Mouse (Mus musculus): ENCODE results near the gene Rbck1. TPM values are rescaled to one million over a fixed set of nuclear protein-coding genes. Genes with fewer than 3 reads are reported as not detected.

Gene Rbck1
- polyA plus RNA-seq, 1 experiment from 2014 or later: 107 TPM

GRCm38 (mm10) chr2:152346776-152347465 lies 14.5 kb upstream of the Rbck1 start:
- Histone ChIP-seq H3K9me3 (ENCODE audit: control insufficient read depth, low read length) (no peaks in the 10 kb centered on the region), H3K27ac (ENCODE audit: low read depth, low read length) (no peak overlapping the region), H3K9ac (replicated peaks; ENCODE audit: low read depth, low read length) (no peak overlapping the region), H3K27me3 (ENCODE audit: control insufficient read depth, insufficient read depth, low read length) (no peaks in the 10 kb centered on the region; the same call in 1 of the 2 replicates), H3K4me3 (ENCODE audit: low read depth, low read length) (no peak overlapping the region), H3K4me2 (ENCODE audit: low read depth, low read length) (no peak overlapping the region), H3K36me3 (ENCODE audit: control insufficient read depth, insufficient read depth, low read length) (no peaks in the 10 kb centered on the region), H3K4me1 (ENCODE audit: control insufficient read depth, insufficient read depth, low read length) (peaks cover 5% of the 10 kb centered on the region; the same call in 1 of the 2 replicates)
- 55% methylated on average over 9 of the region's 9 CpGs for WGBS
- no peak for ATAC-seq (ENCODE audit: low read depth)

- WGBS: 67% methylated on average over 6 of the region's 6 CpGs
- H3K36me3 ChIP-seq (ENCODE audit: control insufficient read depth, insufficient read depth, low read length): no peaks in the 10 kb centered on the region
- H3K27ac ChIP-seq (ENCODE audit: low read depth, low read length): no peak overlapping the region
- no peaks in the 10 kb centered on the region for H3K9me3 ChIP-seq (ENCODE audit: control insufficient read depth, low read length)
- H3K9ac ChIP-seq (replicated peaks; ENCODE audit: low read depth, low read length): no peak overlapping the region
- ATAC-seq (ENCODE audit: low read depth): no peak
- no peak overlapping the region for H3K4me3 ChIP-seq (ENCODE audit: low read depth, low read length)
- peaks cover 5% of the 10 kb centered on the region; the same call in 1 of the 2 replicates for H3K4me1 ChIP-seq (ENCODE audit: control insufficient read depth, insufficient read depth, low read length)
- H3K27me3 ChIP-seq (ENCODE audit: control insufficient read depth, insufficient read depth, low read length): no peaks in the 10 kb centered on the region; the same call in 1 of the 2 replicates
- no peak overlapping the region for H3K4me2 ChIP-seq (ENCODE audit: low read depth, low read length)
Observed at GRCm38 (mm10) chr2:152345393-152345792, 12.9 kb upstream of the Rbck1 start.

GRCm38 (mm10) chr2:152344909-152345308 lies 12.5 kb upstream of the Rbck1 start:
- Histone ChIP-seq H3K36me3 (ENCODE audit: control insufficient read depth, insufficient read depth, low read length) (no peaks in the 10 kb centered on the region), H3K9me3 (ENCODE audit: control insufficient read depth, low read length) (no peaks in the 10 kb centered on the region), H3K4me2 (ENCODE audit: low read depth, low read length) (no peak overlapping the region), H3K4me3 (ENCODE audit: low read depth, low read length) (no peak overlapping the region), H3K9ac (replicated peaks; ENCODE audit: low read depth, low read length) (no peak overlapping the region), H3K4me1 (ENCODE audit: control insufficient read depth, insufficient read depth, low read length) (peaks cover 5% of the 10 kb centered on the region; the same call in 1 of the 2 replicates), H3K27ac (ENCODE audit: low read depth, low read length) (no peak overlapping the region), H3K27me3 (ENCODE audit: control insufficient read depth, insufficient read depth, low read length) (no peaks in the 10 kb centered on the region; the same call in 1 of the 2 replicates)
- ATAC-seq (ENCODE audit: low read depth): no peak
- WGBS: 67% methylated on average over 5 of the region's 5 CpGs

- ATAC-seq (ENCODE audit: low read depth): peak; percentile 10; the same call in 1 of the 2 replicates
- H3K4me2 ChIP-seq (ENCODE audit: low read depth, low read length): peak overlapping the region; percentile 92
- 10% methylated on average over 10 of the region's 10 CpGs for WGBS
- peak overlapping the region; percentile 55 for H3K9ac ChIP-seq (replicated peaks; ENCODE audit: low read depth, low read length)
- H3K9me3 ChIP-seq (ENCODE audit: control insufficient read depth, low read length): no peaks in the 10 kb centered on the region
- no peaks in the 10 kb centered on the region; the same call in 1 of the 2 replicates for H3K27me3 ChIP-seq (ENCODE audit: control insufficient read depth, insufficient read depth, low read length)
- H3K4me1 ChIP-seq (ENCODE audit: control insufficient read depth, insufficient read depth, low read length): peaks cover 5% of the 10 kb centered on the region; the same call in 1 of the 2 replicates
- H3K4me3 ChIP-seq (ENCODE audit: low read depth, low read length): peak overlapping the region; percentile 48
- H3K27ac ChIP-seq (ENCODE audit: low read depth, low read length): no peak overlapping the region
- no peaks in the 10 kb centered on the region for H3K36me3 ChIP-seq (ENCODE audit: control insufficient read depth, insufficient read depth, low read length)
Observed at GRCm38 (mm10) chr2:152344361-152344760, 11.9 kb upstream of the Rbck1 start.

GRCm38 (mm10) chr2:152343329-152344213 lies 11.1 kb upstream of the Rbck1 start, which contains the start of gene Trib3:
Gene Trib3, minus strand, starts transcription at chr2:152344032.
- Histone ChIP-seq H3K27me3 (ENCODE audit: control insufficient read depth, insufficient read depth, low read length) (no peaks in the 10 kb centered on the region; the same call in 1 of the 2 replicates), H3K4me3 (ENCODE audit: low read depth, low read length) (peak within 1 kb of the TSS; percentile 48), H3K9me3 (ENCODE audit: control insufficient read depth, low read length) (no peaks in the 10 kb centered on the region), H3K4me2 (ENCODE audit: low read depth, low read length) (peak within 1 kb of the TSS; percentile 92), H3K4me1 (ENCODE audit: control insufficient read depth, insufficient read depth, low read length) (peaks cover 5% of the 10 kb centered on the region; the same call in 1 of the 2 replicates), H3K36me3 (ENCODE audit: control insufficient read depth, insufficient read depth, low read length) (no peaks in the 10 kb centered on the region), H3K27ac (ENCODE audit: low read depth, low read length) (no peak within 1 kb of the TSS; the same call in 1 of the 2 replicates), H3K9ac (replicated peaks; ENCODE audit: low read depth, low read length) (peak within 1 kb of the TSS; percentile 55)
- WGBS: under 1% methylated on average over 50 of the region's 52 CpGs
- peak; percentile 89 for ATAC-seq (ENCODE audit: low read depth)

GRCm38 (mm10) chr2:152339631-152340179 lies 7.3 kb upstream of the Rbck1 start:
- Histone ChIP-seq H3K4me1 (ENCODE audit: control insufficient read depth, insufficient read depth, low read length) (peaks cover 5% of the 10 kb centered on the region; the same call in 1 of the 2 replicates), H3K4me2 (ENCODE audit: low read depth, low read length) (no peak overlapping the region), H3K4me3 (ENCODE audit: low read depth, low read length) (no peak overlapping the region), H3K9ac (replicated peaks; ENCODE audit: low read depth, low read length) (no peak overlapping the region), H3K36me3 (ENCODE audit: control insufficient read depth, insufficient read depth, low read length) (no peaks in the 10 kb centered on the region), H3K9me3 (ENCODE audit: control insufficient read depth, low read length) (no peaks in the 10 kb centered on the region), H3K27ac (ENCODE audit: low read depth, low read length) (no peak overlapping the region), H3K27me3 (ENCODE audit: control insufficient read depth, insufficient read depth, low read length) (no peaks in the 10 kb centered on the region)
- 87% methylated on average over 22 of the region's 22 CpGs for WGBS
- ATAC-seq (ENCODE audit: low read depth): no peak

GRCm38 (mm10) chr2:152338319-152338718 lies 5.9 kb upstream of the Rbck1 start:
- 86% methylated on average over 13 of the region's 13 CpGs for WGBS
- Histone ChIP-seq H3K9me3 (ENCODE audit: control insufficient read depth, low read length) (no peaks in the 10 kb centered on the region), H3K27me3 (ENCODE audit: control insufficient read depth, insufficient read depth, low read length) (no peaks in the 10 kb centered on the region), H3K36me3 (ENCODE audit: control insufficient read depth, insufficient read depth, low read length) (no peaks in the 10 kb centered on the region), H3K9ac (replicated peaks; ENCODE audit: low read depth, low read length) (no peak overlapping the region), H3K4me3 (ENCODE audit: low read depth, low read length) (no peak overlapping the region), H3K4me1 (ENCODE audit: control insufficient read depth, insufficient read depth, low read length) (no peaks in the 10 kb centered on the region), H3K27ac (ENCODE audit: low read depth, low read length) (no peak overlapping the region), H3K4me2 (ENCODE audit: low read depth, low read length) (no peak overlapping the region)
- no peak for ATAC-seq (ENCODE audit: low read depth)

- Histone ChIP-seq H3K36me3 (ENCODE audit: control insufficient read depth, insufficient read depth, low read length) (no peaks in the 10 kb centered on the region), H3K9ac (replicated peaks; ENCODE audit: low read depth, low read length) (no peak overlapping the region), H3K4me2 (ENCODE audit: low read depth, low read length) (no peak overlapping the region), H3K27ac (ENCODE audit: low read depth, low read length) (no peak overlapping the region), H3K4me1 (ENCODE audit: control insufficient read depth, insufficient read depth, low read length) (no peaks in the 10 kb centered on the region), H3K27me3 (ENCODE audit: control insufficient read depth, insufficient read depth, low read length) (no peaks in the 10 kb centered on the region), H3K9me3 (ENCODE audit: control insufficient read depth, low read length) (no peaks in the 10 kb centered on the region), H3K4me3 (ENCODE audit: low read depth, low read length) (no peak overlapping the region)
- ATAC-seq (ENCODE audit: low read depth): no peak
- WGBS: 91% methylated on average over 11 of the region's 11 CpGs
Observed at GRCm38 (mm10) chr2:152337591-152338212, 5.2 kb upstream of the Rbck1 start.
